Mouse (Mus musculus): ENCODE measurements around the gene Afmid. TPM values are rescaled to one million over a fixed set of nuclear protein-coding genes. Genes with fewer than 3 reads are reported as not detected.
A peak's percentile ranks its signal among the peaks of the same experiment; 100 is the strongest.

Gene Afmid
- polyA plus RNA-seq, 1 experiment from 2014 or later, result 2.4 TPM

GRCm38 (mm10) chr11:117779434-117780198 lies 46.1 kb upstream of the Afmid start:
- Histone ChIP-seq H3K27me3 (replicated peaks; ENCODE audit: insufficient read depth, low read length) (no peaks in the 10 kb centered on the region), H3K4me1 (ENCODE audit: insufficient read depth, low read depth, low read length) (peaks cover 30% of the 10 kb centered on the region; the same call in 1 of the 2 replicates), H3K9me3 (ENCODE audit: low read length) (no peaks in the 10 kb centered on the region), H3K4me3 (ENCODE audit: low read depth, low read length) (peak overlapping the region; percentile 57), H3K27ac (ENCODE audit: low read length) (peak overlapping the region; percentile 98), H3K9ac (replicated peaks; ENCODE audit: low read depth) (peak overlapping the region; percentile 75), H3K36me3 (ENCODE audit: insufficient read depth, low read length) (no peaks in the 10 kb centered on the region), H3K4me2 (replicated peaks; ENCODE audit: low read depth, low read length) (peak overlapping the region; percentile 87)
- TF ChIP-seq CTCF (IDR thresholded peaks at IDR 0.05) (no peak), EP300 (IDR thresholded peaks at IDR 0.05) (peak; percentile 88; the same call in 1 of the 2 replicates)
- WGBS, result 3% methylated on average over 34 of the region's 38 CpGs
- DNase-seq (ENCODE audit: low spot score) (peak; percentile 90), ATAC-seq (peak; percentile 54)

- peak overlapping the region; percentile 98 for H3K27ac ChIP-seq (ENCODE audit: low read length)
- ATAC-seq, result no peak
- no peak for DNase-seq (ENCODE audit: low spot score)
- peak overlapping the region; percentile 87 for H3K4me2 ChIP-seq (replicated peaks; ENCODE audit: low read depth, low read length)
- no peaks in the 10 kb centered on the region for H3K27me3 ChIP-seq (replicated peaks; ENCODE audit: insufficient read depth, low read length)
- TF ChIP-seq EP300 (IDR thresholded peaks at IDR 0.05) (no peak), CTCF (IDR thresholded peaks at IDR 0.05) (no peak)
- peak overlapping the region; percentile 75 for H3K9ac ChIP-seq (replicated peaks; ENCODE audit: low read depth)
- peak overlapping the region; percentile 57 for H3K4me3 ChIP-seq (ENCODE audit: low read depth, low read length)
- peaks cover 30% of the 10 kb centered on the region; the same call in 1 of the 2 replicates for H3K4me1 ChIP-seq (ENCODE audit: insufficient read depth, low read depth, low read length)
- no peaks in the 10 kb centered on the region for H3K9me3 ChIP-seq (ENCODE audit: low read length)
- no peaks in the 10 kb centered on the region for H3K36me3 ChIP-seq (ENCODE audit: insufficient read depth, low read length)
- WGBS, result under 1% methylated on average over 17 of the region's 17 CpGs
Observed at GRCm38 (mm10) chr11:117780199-117780515, 45.6 kb upstream of the Afmid start.

- H3K4me3 ChIP-seq (ENCODE audit: low read depth, low read length), result peak overlapping the region; percentile 57
- H3K27ac ChIP-seq (ENCODE audit: low read length), result peak overlapping the region; percentile 98
- no peaks in the 10 kb centered on the region for H3K36me3 ChIP-seq (ENCODE audit: insufficient read depth, low read length)
- peak overlapping the region; percentile 87 for H3K4me2 ChIP-seq (replicated peaks; ENCODE audit: low read depth, low read length)
- H3K4me1 ChIP-seq (ENCODE audit: insufficient read depth, low read depth, low read length), result peaks cover 30% of the 10 kb centered on the region; the same call in 1 of the 2 replicates
- DNase-seq (ENCODE audit: low spot score) (peak; percentile 99), ATAC-seq (peak; percentile 75)
- peak; percentile 64; the same call in 1 of the 2 replicates for TF ChIP-seq EP300 (IDR thresholded peaks at IDR 0.05)
- TF ChIP-seq CTCF (IDR thresholded peaks at IDR 0.05), result peak; percentile 53
- 2% methylated on average over 19 of the region's 19 CpGs for WGBS
- H3K9ac ChIP-seq (replicated peaks; ENCODE audit: low read depth), result peak overlapping the region; percentile 75
- no peaks in the 10 kb centered on the region for H3K9me3 ChIP-seq (ENCODE audit: low read length)
- no peaks in the 10 kb centered on the region for H3K27me3 ChIP-seq (replicated peaks; ENCODE audit: insufficient read depth, low read length)
Observed at GRCm38 (mm10) chr11:117780582-117781111, 45.1 kb upstream of the Afmid start.

- Histone ChIP-seq H3K27me3 (replicated peaks; ENCODE audit: insufficient read depth, low read length) (no peaks in the 10 kb centered on the region), H3K4me1 (ENCODE audit: insufficient read depth, low read depth, low read length) (peaks cover 30% of the 10 kb centered on the region; the same call in 1 of the 2 replicates), H3K36me3 (ENCODE audit: insufficient read depth, low read length) (no peaks in the 10 kb centered on the region), H3K27ac (ENCODE audit: low read length) (peak overlapping the region; percentile 98), H3K4me2 (replicated peaks; ENCODE audit: low read depth, low read length) (peak overlapping the region; percentile 87), H3K4me3 (ENCODE audit: low read depth, low read length) (peak overlapping the region; percentile 57), H3K9ac (replicated peaks; ENCODE audit: low read depth) (peak overlapping the region; percentile 36), H3K9me3 (ENCODE audit: low read length) (no peaks in the 10 kb centered on the region)
- peak; percentile 92 for DNase-seq (ENCODE audit: low spot score)
- ATAC-seq, result peak; percentile 29
- 6% methylated on average over 18 of the region's 18 CpGs for WGBS
- TF ChIP-seq EP300 (IDR thresholded peaks at IDR 0.05), result peak; percentile 38; the same call in 1 of the 2 replicates
- TF ChIP-seq CTCF (IDR thresholded peaks at IDR 0.05), result no peak
Observed at GRCm38 (mm10) chr11:117781199-117781821, 44.4 kb upstream of the Afmid start.

GRCm38 (mm10) chr11:117781993-117782704 lies 43.6 kb upstream of the Afmid start, which contains the start of the genes Tmc8 and Tmc6:
Gene Tmc8 (plus strand): TSS chr11:117782076.
Gene Tmc6 (minus strand): TSS chr11:117782198.
- peak within 1 kb of the TSS; percentile 48 for H3K9ac ChIP-seq (replicated peaks; ENCODE audit: low read depth)
- ATAC-seq, result peak; percentile 2; the same call in 1 of the 2 replicates
- peaks cover 30% of the 10 kb centered on the region; the same call in 1 of the 2 replicates for H3K4me1 ChIP-seq (ENCODE audit: insufficient read depth, low read depth, low read length)

More at GRCm38 (mm10) chr11:117781993-117782704, 43.6 kb upstream of the Afmid start, which contains the start of the genes Tmc8 and Tmc6:
- Histone ChIP-seq H3K27ac (ENCODE audit: low read length) (peak within 1 kb of the TSS; percentile 98), H3K4me3 (ENCODE audit: low read depth, low read length) (peak within 1 kb of the TSS; percentile 57), H3K4me2 (replicated peaks; ENCODE audit: low read depth, low read length) (peak within 1 kb of the TSS; percentile 87), H3K27me3 (replicated peaks; ENCODE audit: insufficient read depth, low read length) (no peaks in the 10 kb centered on the region), H3K9me3 (ENCODE audit: low read length) (no peaks in the 10 kb centered on the region), H3K36me3 (ENCODE audit: insufficient read depth, low read length) (no peaks in the 10 kb centered on the region)
- 36% methylated on average over 24 of the region's 24 CpGs for WGBS
- DNase-seq (ENCODE audit: low spot score), result peak; percentile 64
- TF ChIP-seq CTCF (IDR thresholded peaks at IDR 0.05) (no peak), EP300 (IDR thresholded peaks at IDR 0.05) (no peak)

All from lung, postnatal 0 days (tissue).